Mouse (Mus musculus): ENCODE data around the gene H2afj.

The H2afj gene

GRCm38 (mm10) chr6:136806819-136807218 lies 1.2 kb upstream of the H2afj start:
- DNase-seq: no peak

DNA sequence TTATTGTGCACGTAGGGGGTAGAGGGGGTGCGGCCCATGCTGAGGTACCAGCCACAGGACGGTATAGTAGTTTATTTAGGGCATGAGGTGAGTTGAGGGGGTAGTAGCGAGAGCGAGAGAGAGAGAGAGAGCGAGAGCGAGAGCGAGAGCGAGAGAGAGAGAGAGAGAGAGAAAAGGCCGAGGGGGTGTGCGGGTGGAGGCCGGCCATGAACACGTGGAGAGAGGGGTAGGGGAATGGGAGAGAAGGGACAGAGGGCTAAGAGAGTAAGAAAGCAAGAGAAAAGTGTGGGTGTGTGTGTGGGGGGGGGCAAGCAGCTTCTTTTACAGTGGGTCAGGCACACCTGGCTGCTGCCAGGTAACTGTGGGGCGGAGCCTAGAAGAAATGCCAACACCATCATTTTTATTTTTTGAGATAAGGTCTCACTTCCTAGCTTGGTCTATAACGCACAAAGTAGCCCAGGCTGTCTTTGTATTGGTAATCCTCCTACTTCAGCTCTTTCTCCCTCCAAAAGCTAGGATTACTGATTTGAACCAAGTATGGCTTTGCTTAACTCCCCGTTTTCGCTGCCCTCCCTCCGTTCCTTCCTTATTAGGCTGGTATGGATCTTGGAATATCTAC lies 540 bp upstream of the H2afj start:
- DNase-seq: peak in 1 of 2 experiments; percentile 26

DNA sequence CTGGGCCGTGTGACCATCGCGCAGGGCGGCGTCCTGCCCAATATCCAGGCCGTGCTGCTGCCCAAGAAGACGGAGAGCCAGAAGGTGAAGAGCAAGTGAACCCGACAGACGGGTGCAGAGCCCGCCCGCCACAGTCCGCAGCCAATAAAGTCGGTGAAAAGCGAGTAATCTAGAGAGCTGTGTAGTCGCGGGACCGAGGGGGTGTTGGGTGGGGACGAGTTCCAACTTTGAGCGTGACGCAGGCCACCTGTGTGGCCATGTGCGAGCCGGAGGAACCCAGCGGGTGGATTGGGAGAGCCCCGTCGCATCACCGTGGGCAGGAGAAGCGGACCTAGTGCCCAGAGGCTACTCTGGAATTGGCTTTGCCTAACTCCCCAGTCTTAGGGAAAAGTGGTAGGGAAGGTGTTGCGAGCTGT lies 595 bp downstream of the H2afj start:
- DNase-seq: peak in 1 of 2 experiments; percentile 49

DNA sequence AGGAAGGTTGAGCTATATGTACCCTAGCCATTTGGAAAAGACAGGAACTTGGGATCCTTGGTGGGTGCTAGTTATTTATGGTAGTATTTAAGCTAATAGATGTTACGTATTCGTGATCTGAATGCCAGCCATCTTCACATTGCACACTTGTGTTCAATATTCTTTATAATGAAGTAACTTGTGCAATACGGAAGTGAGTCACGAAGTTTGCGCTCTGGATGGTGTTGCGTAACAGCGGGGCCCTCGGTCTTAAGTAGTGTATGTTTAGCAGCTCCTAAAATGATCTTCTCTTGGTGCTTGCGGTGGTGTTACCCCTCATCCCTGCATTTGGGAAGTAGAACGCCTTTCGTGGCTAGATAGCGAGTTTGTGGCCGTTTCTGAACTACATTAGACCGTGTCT lies 1.0 kb downstream of the H2afj start:
- peak in 1 of 2 experiments; percentile 48 for DNase-seq

DNA sequence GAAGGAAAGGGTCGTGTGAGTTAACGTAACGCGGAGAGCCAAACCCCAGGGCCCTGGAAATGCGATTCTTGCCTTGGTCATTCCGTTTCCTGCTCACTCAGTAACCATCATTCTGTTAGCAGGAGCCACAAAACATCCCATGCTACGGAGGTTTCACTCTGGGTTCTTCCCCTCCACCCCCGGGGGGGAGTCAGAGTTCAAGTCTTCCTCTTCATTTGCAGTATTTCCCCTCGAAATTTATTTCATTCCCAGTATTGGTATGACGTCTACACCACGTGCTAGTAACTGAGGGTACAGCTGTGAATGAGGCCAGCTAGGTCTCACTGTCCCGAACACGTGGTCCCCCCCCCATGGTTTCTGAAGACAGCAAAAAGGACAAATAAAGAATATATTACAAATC lies 1.6 kb downstream of the H2afj start:
- DNase-seq: no peak

DNA sequence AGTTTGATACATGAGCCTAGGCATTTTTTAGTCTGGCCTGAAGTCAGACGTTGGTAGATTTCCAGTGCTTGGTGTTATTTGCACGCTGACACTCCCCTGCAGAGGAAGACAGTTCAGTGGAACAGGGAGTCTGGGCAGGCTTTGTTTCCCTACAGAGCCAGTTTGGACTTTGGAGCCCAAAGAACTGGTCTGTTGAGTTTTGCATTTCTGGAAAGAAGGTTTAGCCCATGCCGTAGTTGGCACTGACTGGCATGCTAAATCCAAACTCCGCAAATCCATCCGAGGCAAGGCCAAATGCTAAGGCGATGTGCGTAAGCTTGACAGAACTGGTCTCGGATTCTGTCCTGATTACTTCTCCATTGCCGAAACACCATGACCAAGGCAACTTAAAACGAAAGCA lies 3.2 kb downstream of the H2afj start:
- no peak for DNase-seq

GRCm38 (mm10) chr6:136813117-136813516 lies 5.1 kb downstream of the H2afj start:
- peak in 1 of 2 experiments; percentile 48 for DNase-seq

DNA sequence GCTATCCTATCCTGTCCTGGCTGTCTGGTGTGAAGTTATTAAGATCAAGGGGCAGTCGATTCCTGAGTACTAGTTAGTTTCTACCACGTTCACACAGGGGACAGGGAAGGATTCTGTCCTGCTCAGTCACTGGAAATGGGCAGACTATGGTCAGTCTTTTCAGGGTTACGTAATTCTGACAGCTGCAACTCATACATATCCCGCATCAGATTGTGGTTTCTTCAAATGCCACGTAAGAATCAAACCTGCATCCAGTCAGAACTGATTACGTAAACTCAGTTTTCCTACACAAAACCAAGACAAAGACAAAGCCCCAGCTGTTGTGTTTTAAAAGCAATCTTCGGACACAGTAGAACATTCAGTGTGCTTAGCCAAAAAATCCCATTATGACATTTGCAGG lies 7.3 kb downstream of the H2afj start:
- DNase-seq: no peak

DNA sequence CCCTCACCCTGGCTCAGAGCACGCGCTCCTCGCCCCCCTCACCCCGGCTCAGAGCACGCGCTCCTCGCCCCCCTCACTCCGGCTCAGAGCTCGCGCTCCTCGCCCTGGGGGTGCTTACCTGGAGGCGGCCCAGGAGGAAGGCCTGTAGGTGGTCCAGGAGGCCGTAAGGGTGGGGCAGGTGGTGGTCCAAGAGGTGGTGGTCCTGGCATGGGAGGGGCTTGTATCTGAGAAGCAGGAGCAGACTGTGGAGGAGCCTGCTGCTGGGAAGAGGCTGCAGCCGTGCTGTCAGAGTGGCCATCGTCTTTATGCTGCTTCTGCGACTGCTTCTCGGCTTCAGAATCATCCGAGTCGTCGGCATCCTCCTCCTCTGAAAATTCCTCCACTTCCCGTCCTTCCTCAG lies 8.8 kb downstream of the H2afj start:
- DNase-seq: no peak

- no peak for DNase-seq
Measured at GRCm38 (mm10) chr6:136817549-136817948, 9.5 kb downstream of the H2afj start.

- DNase-seq: no peak
Measured at GRCm38 (mm10) chr6:136820381-136820780, 12.3 kb downstream of the H2afj start.

- no peak for DNase-seq
Measured at GRCm38 (mm10) chr6:136821086-136821485, 13.0 kb downstream of the H2afj start.

DNA sequence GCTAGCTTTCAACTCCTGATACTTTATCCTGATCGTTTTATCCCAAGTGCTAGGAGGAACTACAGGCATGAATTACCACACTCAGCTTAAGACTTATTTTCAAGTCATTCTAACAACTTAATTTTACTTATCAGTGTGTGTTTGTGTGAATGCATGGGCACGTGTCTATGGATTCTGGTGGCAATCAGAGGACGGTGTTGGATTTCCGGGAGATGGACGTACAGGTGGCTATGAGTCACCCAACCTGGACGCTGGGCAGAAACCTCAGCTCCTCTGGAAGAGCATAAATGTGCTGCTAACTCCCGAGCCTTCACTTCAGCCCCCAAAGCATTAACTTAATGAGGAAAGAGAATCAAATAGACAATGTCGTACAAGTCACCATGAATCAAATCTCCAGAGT lies 16.9 kb downstream of the H2afj start:
- no peak for DNase-seq

GRCm38 (mm10) chr6:136827116-136827515 lies 19.1 kb downstream of the H2afj start:
- no peak for DNase-seq

- no peak for DNase-seq
Measured at GRCm38 (mm10) chr6:136827516-136827880, 19.5 kb downstream of the H2afj start, which contains the start of gene BC049715. Gene BC049715, plus strand, starts transcription at chr6:136827626.

DNA sequence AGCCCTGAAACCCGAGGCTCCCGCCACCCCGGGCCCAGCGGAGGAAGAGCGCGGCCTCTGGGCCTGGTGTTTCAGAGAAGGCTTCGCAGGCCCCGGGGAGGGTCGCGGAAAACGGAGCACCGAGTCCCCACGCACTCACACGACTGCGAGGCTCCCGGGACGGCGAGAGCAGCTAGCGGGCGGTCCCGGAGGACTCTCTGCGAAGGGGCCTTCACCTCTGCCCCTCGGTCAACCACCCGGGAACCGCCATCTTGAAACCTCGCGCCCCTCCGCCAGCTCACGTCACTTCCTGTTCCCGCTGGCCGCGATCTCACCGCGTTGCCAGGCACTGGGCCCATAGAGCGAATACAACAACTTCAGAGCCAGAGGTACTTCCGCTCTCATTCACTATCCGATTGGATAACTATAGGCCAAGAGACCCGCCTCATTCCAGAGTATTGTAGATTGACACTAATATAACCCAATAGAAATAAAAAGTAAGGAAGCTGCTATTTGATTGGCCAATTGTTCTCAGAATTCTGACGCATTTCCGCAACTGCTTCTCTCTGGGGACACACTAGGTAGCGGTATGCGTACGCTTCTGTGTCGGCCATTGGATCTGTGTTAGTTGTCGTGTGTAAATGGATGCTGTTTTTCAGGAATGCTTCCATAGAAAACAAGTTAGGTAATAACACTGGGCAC lies 20.0 kb downstream of the H2afj start, which contains the start of gene Wbp11:
Wbp11 (minus strand) TSS at position 353 of the 681 bp plus-strand sequence.
- DNase-seq: peak; percentile 95 to 97

DNA sequence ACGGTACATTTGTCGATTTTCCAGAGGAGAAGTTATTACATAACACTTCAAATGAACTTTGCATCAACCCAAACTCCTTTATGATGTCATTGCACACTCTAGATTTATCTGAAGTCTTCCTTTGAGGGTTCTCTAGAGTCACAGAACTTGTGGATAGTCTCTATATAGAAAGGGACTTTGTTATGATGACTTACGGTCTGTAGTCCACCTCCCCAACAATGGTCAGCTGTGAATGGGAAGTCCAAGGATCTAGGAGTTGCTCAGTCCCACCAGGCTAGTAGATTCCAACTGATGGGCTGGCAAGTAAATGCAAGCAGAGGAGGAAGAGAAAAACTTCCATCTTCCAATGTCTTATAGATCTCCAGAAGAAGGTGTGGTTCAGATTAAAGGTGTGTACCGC lies 20.6 kb downstream of the H2afj start:
- DNase-seq: no peak

- DNase-seq: no peak
Measured at GRCm38 (mm10) chr6:136831712-136832111, 23.7 kb downstream of the H2afj start.

DNA sequence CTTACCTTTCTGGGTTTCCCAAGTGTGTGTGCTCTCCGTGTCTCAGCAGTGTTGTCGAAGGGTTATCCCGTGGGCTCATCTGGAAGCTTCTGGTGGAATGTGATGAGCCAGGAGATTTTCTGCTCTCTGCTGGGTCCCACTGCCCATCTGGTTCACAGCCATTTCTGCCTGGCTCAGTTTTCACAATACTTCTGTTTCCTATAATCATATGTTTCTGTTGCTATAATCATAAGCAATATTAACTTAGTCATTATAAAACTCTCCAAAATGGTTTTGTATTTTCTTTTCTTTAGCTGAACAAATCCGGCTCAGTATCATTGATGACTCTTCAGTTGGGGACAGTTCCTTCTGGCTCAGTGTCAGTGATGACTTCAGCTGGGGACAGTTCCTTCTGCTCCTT lies 27.3 kb downstream of the H2afj start, which contains the start of gene Smco3:
Smco3 (minus strand) TSS at position 101 of the 400 bp plus-strand sequence.
- no peak for DNase-seq

GRCm38 (mm10) chr6:136837323-136837722 lies 29.3 kb downstream of the H2afj start:
- DNase-seq: no peak

DNA sequence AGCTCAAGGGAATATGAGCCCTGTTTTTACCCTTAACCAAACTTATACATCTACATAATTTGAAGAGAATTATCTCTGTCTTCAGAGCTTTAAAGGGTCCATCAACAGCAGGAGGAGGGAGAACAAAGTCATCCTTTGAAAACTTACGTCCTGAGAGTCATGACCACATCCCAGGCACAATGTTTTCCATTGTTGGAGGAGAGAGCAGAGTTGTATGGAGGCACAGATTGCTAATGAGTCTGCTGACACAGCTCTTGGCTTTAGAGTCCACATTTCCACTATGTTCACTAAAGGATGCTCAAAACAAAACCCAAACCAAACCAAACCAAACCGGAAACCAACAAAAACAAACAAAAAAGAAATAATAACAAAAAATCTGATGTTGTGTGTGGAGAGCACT lies 36.9 kb downstream of the H2afj start:
- no peak for DNase-seq

DNA sequence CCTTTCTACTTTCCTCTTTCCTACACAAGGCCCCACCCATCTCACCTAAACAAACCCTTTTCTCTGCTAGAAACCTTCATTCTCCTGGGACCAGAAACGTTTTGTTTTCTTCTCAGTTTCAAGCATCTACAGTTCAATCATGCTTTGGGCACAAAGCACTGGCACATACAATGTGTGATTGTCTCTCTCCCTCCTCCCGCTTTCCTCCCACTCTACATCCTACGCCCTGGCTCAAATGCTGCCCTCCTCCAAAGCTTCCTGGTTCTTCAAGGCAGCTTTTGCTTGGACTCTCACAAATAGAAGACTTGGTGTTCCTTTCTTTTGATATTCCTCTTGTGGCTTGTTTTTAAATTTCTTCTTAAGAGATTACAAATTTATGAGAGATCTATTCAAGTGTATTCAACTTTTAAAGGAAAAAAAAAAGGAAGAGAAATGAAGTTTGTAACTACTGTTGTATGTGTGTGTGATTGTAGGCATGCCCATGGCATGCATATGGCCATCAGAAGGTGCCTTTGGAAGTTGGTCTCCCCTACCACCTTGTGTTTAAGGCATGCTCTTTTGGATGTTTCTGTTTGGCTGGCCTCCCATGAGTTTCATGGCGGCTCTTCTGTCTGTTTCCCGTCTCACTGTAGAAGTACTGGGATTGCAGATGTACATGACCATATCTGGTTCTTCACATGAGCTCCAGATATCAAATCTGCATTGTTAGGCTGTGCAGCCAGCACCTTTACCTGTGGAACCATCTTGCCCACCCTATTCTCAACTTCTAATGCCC lies 37.8 kb downstream of the H2afj start:
- DNase-seq: no peak

GRCm38 (mm10) chr6:136847267-136847666 lies 39.2 kb downstream of the H2afj start:
- no peak for DNase-seq

DNA sequence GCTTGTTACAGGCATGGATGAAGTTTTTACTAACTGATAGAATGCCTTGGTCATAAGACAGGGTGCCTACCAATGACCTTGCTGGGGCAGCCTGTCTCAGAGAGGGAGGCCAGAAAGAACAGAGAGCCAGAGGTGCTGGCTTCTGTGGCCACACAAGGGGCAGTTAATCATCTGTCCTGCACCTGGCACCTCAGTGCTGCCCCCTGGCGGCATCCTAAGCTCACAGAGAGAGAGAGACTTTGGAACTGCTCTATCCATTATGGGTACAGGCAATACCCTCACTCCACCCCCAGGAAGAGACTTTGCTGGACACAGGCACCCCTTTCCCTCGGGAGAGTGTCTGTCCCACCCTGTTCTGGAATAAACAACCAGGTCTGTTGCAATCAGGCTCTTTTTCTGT lies 39.7 kb downstream of the H2afj start:
- peak; percentile 79 to 84 for DNase-seq
